Mouse (Mus musculus) layer of hippocampus, adult 2 months (tissue): Measurements from ENCODE around the gene Dyrk1a. TPM values are rescaled to one million over a fixed set of nuclear protein-coding genes. Genes with fewer than 3 reads are reported as not detected.

ENCODE experiments used
- DNase-seq, 2 experiments: peaks; one replicate each; pipeline ENCODE4 v3.0.0; 2022; ENCODE audit warnings: low spot score in 2 of 2
- H3K27ac ChIP-seq: fragments of 200-600 bp; 2 replicates; pipeline ENCODE4 v1.8.1; 2022
- H3K4me3 ChIP-seq: fragments of 200-600 bp; 2 replicates; pipeline ENCODE4 v1.8.1; 2022; ENCODE audit warnings: mild to moderate bottlenecking
- CTCF ChIP-seq: fragments of 200-600 bp; conservative IDR thresholded peaks from 2 replicates; pipeline ENCODE4 v1.8.1; 2022; ENCODE audit warnings: antibody characterized with exemption, mild to moderate bottlenecking, moderate library complexity
- long read RNA-seq, 2 experiments: library from polyadenylated mRNA; stranded (forward); transcript quantifications; one replicate each; pipeline ENCODE4 v2.0.0; 2021; ENCODE audit warnings: borderline mapping rate in 2 of 2
- total RNA-seq, 2 experiments: library from RNA; stranded (reverse); gene quantifications; 2 replicates each; pipeline ENCODE4 v1.2.3; 2021

Gene Dyrk1a
- total RNA-seq, result 10 to 100 TPM; 95.0 to 98.9 TPM
- long read RNA-seq, experiment 1, full-length matches to known transcripts, result 8 of 24 reads
- long read RNA-seq, experiment 1, partial matches to known transcripts, result 11 of 24 reads
- long read RNA-seq, experiment 1, other reads (novel, unspliced or antisense), result 5 of 24 reads
- long read RNA-seq, experiment 2, full-length matches to known transcripts, result 7 of 22 reads
- long read RNA-seq, experiment 2, partial matches to known transcripts, result 5 of 22 reads
- long read RNA-seq, experiment 2, other reads (novel, unspliced or antisense), result 10 of 22 reads

GRCm38 (mm10) chr16:94569229-94570176 lies at the start of gene Dyrk1a:
Gene Dyrk1a, plus strand, starts transcription at chr16:94570010.
- peak within 1 kb of the TSS; percentile 75 for H3K4me3 ChIP-seq
- no peak for TF ChIP-seq CTCF

GRCm38 (mm10) chr16:94523594-94524377 lies 46.0 kb upstream of the Dyrk1a start:
- TF ChIP-seq CTCF, result no peak
- DNase-seq, result no peak
- H3K27ac ChIP-seq, result no peak overlapping the region
- H3K4me3 ChIP-seq, result no peak overlapping the region

More at GRCm38 (mm10) chr16:94569229-94570176, at the start of gene Dyrk1a:
- H3K27ac ChIP-seq, result peak within 1 kb of the TSS; percentile 100
- DNase-seq, result peak; percentile 99 to 100

DNA sequence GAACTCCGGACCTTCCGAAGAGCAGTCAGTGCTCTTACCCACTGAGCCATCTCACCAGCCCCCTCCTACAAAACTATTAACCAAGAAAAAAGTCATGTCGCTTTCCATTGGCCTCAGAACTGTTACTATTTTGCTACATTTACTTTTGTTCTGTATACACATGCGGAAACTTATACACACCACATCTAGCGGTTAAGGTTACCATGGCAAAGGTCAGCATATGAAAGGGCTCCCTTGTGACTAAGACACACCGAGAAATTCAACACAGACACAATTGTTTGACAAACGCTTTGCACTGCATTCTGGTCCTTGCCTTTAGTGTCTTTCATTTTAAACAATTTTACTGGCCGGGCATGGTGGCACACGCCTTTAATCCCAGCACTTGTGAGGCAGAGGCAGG lies 45.1 kb upstream of the Dyrk1a start:
- TF ChIP-seq CTCF, result no peak
- Histone ChIP-seq H3K27ac (no peak overlapping the region), H3K4me3 (no peak overlapping the region)
- no peak for DNase-seq

GRCm38 (mm10) chr16:94525955-94526343 lies 43.9 kb upstream of the Dyrk1a start:
- H3K4me3 ChIP-seq, result peak overlapping the region; percentile 85
- peak overlapping the region; percentile 93 for H3K27ac ChIP-seq
- no peak for DNase-seq
- TF ChIP-seq CTCF, result no peak

GRCm38 (mm10) chr16:94526344-94527151 lies 43.3 kb upstream of the Dyrk1a start, which contains the start of gene Vps26c:
Gene Vps26c, minus strand, starts transcription at chr16:94526830.
- Histone ChIP-seq H3K27ac (peak within 1 kb of the TSS; percentile 93), H3K4me3 (peak within 1 kb of the TSS; percentile 85)
- DNase-seq, result peak; percentile 94 to 96
- no peak for TF ChIP-seq CTCF

GRCm38 (mm10) chr16:94527152-94527534 lies 42.7 kb upstream of the Dyrk1a start:
- Histone ChIP-seq H3K27ac (peak overlapping the region; percentile 93), H3K4me3 (peak overlapping the region; percentile 85)
- TF ChIP-seq CTCF, result no peak
- no peak for DNase-seq

DNA sequence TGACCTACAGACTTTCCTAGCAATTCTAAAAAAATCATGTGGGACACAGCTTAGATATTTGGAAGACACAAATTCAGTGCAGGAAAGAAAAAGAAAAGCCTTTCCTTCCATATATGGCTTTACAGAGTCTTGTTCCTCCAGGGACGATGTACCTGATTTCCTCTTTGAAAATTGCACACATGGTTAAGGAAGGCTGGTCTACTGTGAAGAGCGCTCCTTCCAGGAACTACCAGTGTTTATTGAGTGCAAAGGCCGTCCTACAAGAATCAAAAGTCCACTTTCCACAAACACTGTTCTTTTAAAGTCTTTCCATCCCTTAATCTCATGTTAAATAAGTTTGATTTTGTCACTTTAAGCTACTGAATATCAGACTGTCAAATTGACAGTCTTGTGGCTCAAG lies 42.3 kb upstream of the Dyrk1a start:
- Histone ChIP-seq H3K27ac (peak overlapping the region; percentile 93), H3K4me3 (peak overlapping the region; percentile 85)
- DNase-seq, result no peak
- no peak for TF ChIP-seq CTCF

DNA sequence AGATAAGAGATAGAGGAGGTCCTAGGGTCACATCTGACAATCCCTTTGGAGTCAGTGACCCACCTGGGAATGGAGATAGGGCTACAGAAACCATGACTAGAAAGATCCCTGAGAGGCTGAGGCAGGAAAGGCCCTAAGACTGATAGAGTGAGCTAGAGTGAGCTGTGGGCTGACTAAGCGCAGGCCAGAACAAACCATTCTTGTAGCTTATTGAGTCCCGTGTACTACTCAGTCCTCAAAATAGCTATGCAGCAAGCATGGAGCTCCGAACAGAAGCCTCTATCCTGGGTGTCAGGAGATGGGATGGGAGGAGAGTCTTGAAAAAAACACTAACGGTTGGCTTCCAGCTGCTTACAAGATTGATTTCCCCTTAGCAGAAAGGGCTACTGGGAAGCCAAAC lies 38.5 kb upstream of the Dyrk1a start:
- H3K27ac ChIP-seq, result no peak overlapping the region
- no peak overlapping the region for H3K4me3 ChIP-seq
- DNase-seq, result no peak
- no peak for TF ChIP-seq CTCF

DNA sequence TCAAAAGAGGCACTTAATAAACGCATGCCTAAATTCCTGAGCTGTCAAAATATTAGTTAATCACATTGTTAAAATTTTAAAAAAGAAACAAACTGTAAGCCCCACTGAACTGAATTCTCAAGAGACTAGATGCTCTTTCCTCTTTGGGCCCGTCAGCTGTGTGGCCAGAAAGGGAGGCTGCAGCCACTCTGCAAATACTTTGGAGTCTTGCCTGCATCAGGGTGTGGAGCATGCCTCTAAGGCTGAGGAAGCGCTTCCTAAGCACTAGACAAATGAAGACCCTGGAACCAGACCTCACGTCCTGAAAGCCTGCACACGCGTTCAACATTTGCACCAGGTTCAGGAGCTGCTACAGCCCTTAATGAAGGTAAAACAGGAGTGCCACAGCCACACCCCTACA lies 36.1 kb upstream of the Dyrk1a start:
- no peak for TF ChIP-seq CTCF
- no peak for DNase-seq
- H3K27ac ChIP-seq, result no peak overlapping the region
- no peak overlapping the region for H3K4me3 ChIP-seq

- Histone ChIP-seq H3K4me3 (no peak overlapping the region), H3K27ac (no peak overlapping the region)
- no peak for TF ChIP-seq CTCF
- no peak for DNase-seq
Observed at GRCm38 (mm10) chr16:94535716-94536115, 34.1 kb upstream of the Dyrk1a start.

DNA sequence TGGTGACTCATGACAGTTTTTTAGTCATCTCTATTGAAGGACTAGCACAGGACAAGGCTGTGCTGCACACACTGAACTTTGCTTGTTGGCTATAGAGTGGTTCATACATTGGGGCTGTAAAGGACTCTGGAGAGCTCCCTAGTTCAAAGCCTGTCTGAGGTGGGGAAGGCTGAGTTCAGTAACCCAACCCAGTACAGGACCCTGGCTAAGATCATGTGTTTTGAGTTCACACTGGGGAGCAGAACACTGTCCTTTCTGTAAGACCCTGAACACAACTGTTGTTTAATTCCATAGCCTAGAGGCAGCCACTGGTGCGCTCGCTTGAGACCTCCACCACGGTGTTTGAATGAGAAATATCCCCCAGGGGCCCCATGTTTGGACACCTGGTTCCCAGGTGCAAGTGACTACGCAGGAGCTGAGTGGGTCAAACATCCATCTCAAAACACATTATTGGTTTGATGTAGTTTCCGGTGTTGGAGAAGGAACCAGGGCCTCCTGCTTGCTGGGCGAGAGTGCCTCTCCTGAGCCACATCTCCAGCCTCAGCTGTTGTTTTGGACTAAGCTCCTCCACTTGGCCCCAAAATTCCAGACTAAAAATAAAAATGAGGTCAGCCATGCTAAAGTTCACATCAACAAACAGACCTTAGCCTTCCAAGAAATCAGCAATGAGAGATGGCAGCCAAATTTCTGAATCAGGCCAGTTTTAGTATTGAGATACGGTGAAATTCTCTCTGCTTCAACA lies 33.2 kb upstream of the Dyrk1a start:
- no peak for DNase-seq
- 0 out of 2 replicates have a peak overlapping the region, but pooled peaks have one; percentile 14 for H3K27ac ChIP-seq
- no peak for TF ChIP-seq CTCF
- H3K4me3 ChIP-seq, result no peak overlapping the region
